Mouse (Mus musculus): ENCODE results near the gene Nkain2. TPM values are rescaled to one million over a fixed set of nuclear protein-coding genes. Genes with fewer than 3 reads are reported as not detected.
"Not testable (repeated sequence)": the region's sequence is repeated elsewhere in the genome, so short reads cannot be mapped to it uniquely, and the experiment has no call there.

Gene Nkain2
- polyA plus RNA-seq, 1 experiment from 2014 or later: 0.45 TPM

DNA sequence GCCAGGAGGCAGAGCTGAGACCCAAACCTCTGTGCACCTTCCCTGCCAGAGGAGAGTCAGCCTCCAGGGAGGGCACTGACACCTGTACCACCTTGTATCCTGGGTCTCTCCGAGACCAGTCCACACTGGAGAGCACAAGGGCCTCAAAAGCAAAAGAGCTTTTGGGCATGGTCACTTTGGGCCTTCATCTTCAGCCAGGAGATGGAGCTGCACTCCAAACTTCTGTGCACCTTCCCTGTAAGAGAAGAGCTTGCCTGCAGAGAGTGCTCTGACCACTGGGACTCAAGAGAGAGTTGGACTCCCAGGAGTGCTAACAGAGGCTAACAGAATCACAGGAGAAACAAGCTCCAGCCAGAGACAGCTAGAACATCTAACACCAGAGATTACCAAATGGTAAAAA is 183.7 kb downstream of the Nkain2 start:
- H3K9me3 ChIP-seq; H3K4me1 ChIP-seq; H3K4me3 ChIP-seq; H3K27ac ChIP-seq; DNase-seq (ENCODE audit: extremely low spot score, low spot score); H3K27me3 ChIP-seq (ENCODE audit: poor library complexity, severe bottlenecking); H3K36me3 ChIP-seq (replicated peaks): not testable (repeated sequence)
- WGBS: 64% methylated on average over 1 of the region's 1 CpGs

DNA sequence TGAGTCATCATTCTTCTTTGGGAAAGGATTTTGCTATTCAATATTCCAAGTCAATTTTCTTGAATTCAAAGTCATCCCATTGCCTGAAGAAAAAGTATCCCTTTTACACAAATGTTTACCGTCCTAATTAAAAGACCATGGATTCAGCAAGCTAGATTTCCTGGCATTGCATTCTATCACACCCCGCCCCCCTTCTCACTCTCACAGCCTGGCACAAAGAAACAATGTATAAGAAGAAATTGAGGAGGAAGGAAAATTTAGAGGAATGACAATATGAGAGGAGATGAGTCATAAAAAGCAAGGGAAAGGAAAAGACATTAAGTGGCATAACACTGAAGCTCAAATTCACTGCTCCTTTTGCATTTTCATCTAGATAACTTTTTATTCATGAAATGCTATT is 193.6 kb downstream of the Nkain2 start:
- no peaks in the 10 kb centered on the region for H3K4me1 ChIP-seq
- no peaks in the 10 kb centered on the region for H3K9me3 ChIP-seq
- H3K27me3 ChIP-seq (ENCODE audit: poor library complexity, severe bottlenecking): no peaks in the 10 kb centered on the region
- H3K27ac ChIP-seq: no peak overlapping the region
- no peak overlapping the region for H3K4me3 ChIP-seq
- H3K36me3 ChIP-seq (replicated peaks): no peaks in the 10 kb centered on the region
- 93% methylated on average over 2 of the region's 2 CpGs for WGBS
- DNase-seq (ENCODE audit: extremely low spot score, low spot score): no peak

DNA sequence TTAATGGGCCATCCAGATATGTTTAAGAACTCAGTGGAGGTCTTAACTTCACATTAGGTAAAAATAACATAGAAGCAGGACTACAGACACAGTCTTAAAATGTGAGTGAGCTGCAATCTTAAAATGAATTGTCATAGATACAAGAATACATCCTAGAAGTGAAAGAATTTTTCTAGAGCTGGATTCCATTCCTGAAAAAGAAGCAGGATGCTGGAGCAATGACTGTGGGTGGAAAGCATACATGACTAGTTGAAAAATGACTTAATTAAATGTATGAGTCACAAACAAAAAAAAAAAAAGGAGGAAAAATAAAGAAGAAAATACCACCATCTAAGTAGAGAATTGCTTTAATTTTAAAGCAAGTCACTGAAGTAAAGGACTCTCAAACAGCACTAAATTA is 205.7 kb downstream of the Nkain2 start:
- no peaks in the 10 kb centered on the region for H3K36me3 ChIP-seq (replicated peaks)
- no peak overlapping the region for H3K4me3 ChIP-seq
- no peaks in the 10 kb centered on the region for H3K9me3 ChIP-seq
- DNase-seq (ENCODE audit: extremely low spot score, low spot score): no peak
- no peaks in the 10 kb centered on the region for H3K27me3 ChIP-seq (ENCODE audit: poor library complexity, severe bottlenecking)
- no peaks in the 10 kb centered on the region for H3K4me1 ChIP-seq
- no peak overlapping the region for H3K27ac ChIP-seq

DNA sequence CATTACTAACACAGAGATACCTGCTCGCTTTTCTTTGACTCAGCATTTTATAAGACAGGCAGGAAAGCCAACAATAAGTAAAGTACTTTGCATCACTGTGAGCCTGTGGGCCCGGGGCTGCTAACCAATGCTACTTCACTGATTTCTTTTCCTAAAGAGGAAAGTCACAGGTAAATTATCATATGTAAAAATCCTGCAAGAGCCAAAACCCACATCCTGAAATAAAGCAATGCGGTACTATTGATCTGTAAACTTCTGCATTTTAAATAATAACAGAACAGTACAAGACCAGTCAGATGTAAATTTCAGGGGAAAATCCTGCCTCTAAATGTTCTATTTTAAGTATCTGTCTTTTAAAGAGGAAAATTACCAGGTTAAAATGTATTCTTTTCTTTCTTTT is 250.0 kb downstream of the Nkain2 start:
- H3K27me3 ChIP-seq (ENCODE audit: poor library complexity, severe bottlenecking): no peaks in the 10 kb centered on the region
- no peak overlapping the region for H3K4me3 ChIP-seq
- no peaks in the 10 kb centered on the region for H3K9me3 ChIP-seq
- H3K4me1 ChIP-seq: no peaks in the 10 kb centered on the region
- no peak overlapping the region for H3K27ac ChIP-seq
- 69% methylated on average over 3 of the region's 3 CpGs for WGBS
- H3K36me3 ChIP-seq (replicated peaks): no peaks in the 10 kb centered on the region
- DNase-seq (ENCODE audit: extremely low spot score, low spot score): no peak

DNA sequence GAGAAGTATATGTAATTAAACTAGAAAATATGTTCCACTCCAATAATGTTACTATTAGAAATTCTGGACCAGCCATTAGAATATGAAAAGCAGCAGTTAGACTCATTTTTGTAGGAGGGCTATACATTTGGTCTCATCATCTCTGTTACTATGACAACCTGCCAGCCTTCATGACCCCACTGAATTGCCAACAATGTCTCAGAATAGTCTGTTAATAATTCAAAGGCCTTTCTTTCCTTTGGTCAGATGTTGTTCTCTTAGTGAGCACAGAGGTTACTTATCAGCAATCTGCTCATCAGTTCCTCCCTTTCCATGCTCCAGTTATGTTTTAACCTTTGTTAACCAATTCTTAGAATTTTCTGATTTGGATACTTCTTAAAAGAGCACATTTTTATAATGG is 251.1 kb downstream of the Nkain2 start:
- Histone ChIP-seq H3K36me3 (replicated peaks) (no peaks in the 10 kb centered on the region), H3K27me3 (ENCODE audit: poor library complexity, severe bottlenecking) (no peaks in the 10 kb centered on the region), H3K27ac (no peak overlapping the region), H3K4me3 (no peak overlapping the region), H3K4me1 (no peaks in the 10 kb centered on the region), H3K9me3 (no peaks in the 10 kb centered on the region)
- no peak for DNase-seq (ENCODE audit: extremely low spot score, low spot score)

DNA sequence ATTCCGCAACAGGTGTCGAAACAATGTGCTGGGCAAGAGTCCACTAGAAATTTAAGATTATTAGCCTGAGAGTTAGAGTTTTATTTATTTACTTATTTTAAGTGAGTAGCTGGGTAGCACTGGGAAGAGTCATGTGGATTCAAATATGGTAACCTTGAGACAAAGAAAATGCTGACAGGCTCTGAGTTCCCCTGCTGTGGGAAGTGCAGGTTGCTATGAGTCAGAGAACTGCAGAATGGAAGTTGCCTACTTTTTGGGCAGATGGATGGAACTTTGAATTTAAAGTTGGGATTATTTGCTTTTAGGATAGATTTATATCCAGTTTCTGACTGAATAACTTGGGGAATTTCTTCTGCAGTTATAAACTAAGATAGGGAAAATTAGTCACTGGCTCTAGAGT is 259.2 kb downstream of the Nkain2 start:
- Histone ChIP-seq H3K27ac (no peak overlapping the region), H3K4me1 (no peaks in the 10 kb centered on the region), H3K4me3 (no peak overlapping the region), H3K9me3 (no peaks in the 10 kb centered on the region), H3K36me3 (replicated peaks) (no peaks in the 10 kb centered on the region), H3K27me3 (ENCODE audit: poor library complexity, severe bottlenecking) (no peaks in the 10 kb centered on the region)
- no peak for DNase-seq (ENCODE audit: extremely low spot score, low spot score)
- WGBS: 91% methylated on average over 2 of the region's 2 CpGs

DNA sequence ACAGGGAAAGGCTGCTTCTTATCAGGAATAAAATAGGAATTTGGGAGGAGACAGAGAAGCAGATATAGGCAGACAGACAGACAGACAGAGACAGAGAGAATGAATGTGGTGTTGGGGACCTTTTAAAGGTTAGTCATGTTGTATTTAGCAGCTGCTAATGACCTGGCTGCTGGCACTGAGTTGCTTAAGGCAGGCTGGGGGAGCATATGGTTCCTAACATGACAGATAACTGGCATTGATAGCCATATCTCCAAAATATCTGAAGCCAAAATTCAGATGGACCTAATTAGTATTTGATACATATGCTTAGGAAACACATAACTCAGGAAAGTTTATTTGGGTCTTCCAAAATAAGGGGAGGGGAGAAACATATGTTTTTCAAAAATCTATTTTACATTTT is 285.8 kb downstream of the Nkain2 start:
- Histone ChIP-seq H3K4me3 (no peak overlapping the region), H3K4me1 (no peaks in the 10 kb centered on the region), H3K27me3 (ENCODE audit: poor library complexity, severe bottlenecking) (no peaks in the 10 kb centered on the region), H3K27ac (no peak overlapping the region), H3K36me3 (replicated peaks) (no peaks in the 10 kb centered on the region), H3K9me3 (no peaks in the 10 kb centered on the region)
- DNase-seq (ENCODE audit: extremely low spot score, low spot score): no peak

DNA sequence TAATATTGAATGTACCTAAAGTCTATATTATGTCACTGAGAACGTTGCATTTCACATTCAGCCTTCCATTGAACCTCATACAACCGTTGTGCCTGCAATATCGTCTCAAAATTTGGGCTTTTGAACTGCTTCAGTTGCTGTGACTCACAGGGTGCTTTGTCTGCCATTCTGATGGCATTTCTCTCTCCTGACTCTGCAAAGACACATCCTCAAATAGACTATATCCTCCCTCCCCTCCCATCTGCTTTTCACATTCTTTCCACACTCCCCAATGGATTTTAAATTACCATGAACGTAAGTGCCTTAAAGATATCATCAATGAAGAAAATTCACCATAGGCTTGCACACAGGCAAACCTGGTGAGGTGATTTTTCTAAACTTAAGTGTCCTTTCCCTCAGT is 287.5 kb downstream of the Nkain2 start:
- H3K27ac ChIP-seq: no peak overlapping the region
- no peaks in the 10 kb centered on the region for H3K27me3 ChIP-seq (ENCODE audit: poor library complexity, severe bottlenecking)
- H3K4me1 ChIP-seq: no peaks in the 10 kb centered on the region
- 85% methylated on average over 4 of the region's 4 CpGs for WGBS
- H3K9me3 ChIP-seq: no peaks in the 10 kb centered on the region
- no peaks in the 10 kb centered on the region for H3K36me3 ChIP-seq (replicated peaks)
- no peak for DNase-seq (ENCODE audit: extremely low spot score, low spot score)
- H3K4me3 ChIP-seq: no peak overlapping the region

DNA sequence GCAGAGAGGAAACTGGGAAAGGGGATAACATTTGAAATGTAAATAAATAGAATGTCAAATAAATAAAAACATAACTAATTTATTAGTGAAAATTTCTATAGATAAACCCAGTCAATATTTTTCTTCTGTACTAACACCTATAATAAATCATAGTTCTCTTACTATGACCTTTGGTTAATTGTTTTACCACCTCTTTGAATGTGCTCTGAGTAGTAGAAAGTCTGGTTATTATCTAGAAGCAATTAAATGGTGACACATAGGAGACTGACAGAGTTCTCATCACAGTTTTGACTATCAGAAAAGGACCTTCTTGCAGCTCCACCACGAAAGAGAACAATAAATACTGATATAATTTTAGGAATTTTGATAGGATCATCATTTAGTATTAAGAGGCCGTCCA is 295.3 kb downstream of the Nkain2 start:
- DNase-seq (ENCODE audit: extremely low spot score, low spot score): no peak
- Histone ChIP-seq H3K36me3 (replicated peaks) (no peaks in the 10 kb centered on the region), H3K27me3 (ENCODE audit: poor library complexity, severe bottlenecking) (no peaks in the 10 kb centered on the region), H3K4me3 (no peak overlapping the region), H3K27ac (no peak overlapping the region), H3K4me1 (no peaks in the 10 kb centered on the region), H3K9me3 (no peaks in the 10 kb centered on the region)
- 84% methylated on average over 2 of the region's 2 CpGs for WGBS

DNA sequence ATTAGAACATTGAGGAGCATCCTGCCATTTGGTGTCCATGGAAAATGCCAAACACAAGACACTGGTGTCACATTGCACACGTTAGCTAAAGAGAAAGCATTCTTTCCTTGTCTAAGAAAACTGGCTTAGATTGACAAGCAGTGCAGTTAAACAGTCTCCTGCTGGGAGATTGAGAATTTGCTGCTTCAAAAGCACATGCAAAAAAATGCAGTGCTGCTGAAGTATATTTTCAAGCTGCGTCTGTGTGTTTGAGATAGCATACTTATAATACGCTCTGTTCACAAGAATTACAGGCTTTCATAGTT is 313.0 kb downstream of the Nkain2 start:
- Histone ChIP-seq H3K4me1 (peaks cover 6% of the 10 kb centered on the region), H3K36me3 (replicated peaks) (no peaks in the 10 kb centered on the region), H3K27ac (no peak overlapping the region), H3K27me3 (ENCODE audit: poor library complexity, severe bottlenecking) (no peaks in the 10 kb centered on the region), H3K9me3 (peaks cover 9% of the 10 kb centered on the region; the same call in 1 of the 2 replicates), H3K4me3 (no peak overlapping the region)
- DNase-seq (ENCODE audit: extremely low spot score, low spot score): no peak
- 44% methylated on average over 3 of the region's 3 CpGs for WGBS

DNA sequence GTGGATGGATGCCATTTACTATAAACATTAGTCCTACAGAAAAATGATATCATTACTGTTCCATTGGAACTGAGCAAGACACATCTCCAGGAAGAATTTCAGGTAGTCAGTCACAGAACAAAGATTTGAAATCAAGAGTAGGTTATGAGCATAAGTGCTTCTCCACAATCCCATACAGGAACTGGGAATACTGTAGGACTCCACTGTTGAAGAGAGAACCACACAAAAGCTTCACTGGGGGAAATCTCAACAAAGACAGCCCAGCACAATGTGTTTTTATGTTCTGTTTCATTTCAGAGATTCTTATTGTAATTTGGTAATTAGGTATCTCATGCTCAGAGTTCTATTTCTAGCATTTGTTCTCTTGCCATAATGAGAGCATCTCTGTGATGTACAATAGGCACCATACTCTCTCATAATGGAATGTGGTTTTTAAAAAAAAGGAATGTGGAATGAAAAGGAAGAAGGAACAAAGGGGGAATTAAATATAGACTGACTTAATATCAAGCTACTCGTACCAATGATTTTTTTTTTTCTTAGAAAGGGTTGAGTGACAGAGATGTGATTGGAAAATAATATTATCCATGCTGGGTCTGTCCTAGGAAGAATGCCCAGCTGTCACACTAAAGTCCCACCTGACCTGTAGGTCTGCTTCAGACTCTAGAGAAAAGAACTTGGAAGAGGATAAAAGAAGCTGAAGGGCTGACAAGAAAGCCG is 313.5 kb downstream of the Nkain2 start:
- Histone ChIP-seq H3K36me3 (replicated peaks) (no peaks in the 10 kb centered on the region), H3K27ac (no peak overlapping the region), H3K4me1 (peaks cover 6% of the 10 kb centered on the region), H3K27me3 (ENCODE audit: poor library complexity, severe bottlenecking) (no peaks in the 10 kb centered on the region), H3K9me3 (peaks cover 9% of the 10 kb centered on the region; the same call in 1 of the 2 replicates), H3K4me3 (no peak overlapping the region)
- WGBS: 34% methylated on average over 2 of the region's 2 CpGs
- no peak for DNase-seq (ENCODE audit: extremely low spot score, low spot score)

DNA sequence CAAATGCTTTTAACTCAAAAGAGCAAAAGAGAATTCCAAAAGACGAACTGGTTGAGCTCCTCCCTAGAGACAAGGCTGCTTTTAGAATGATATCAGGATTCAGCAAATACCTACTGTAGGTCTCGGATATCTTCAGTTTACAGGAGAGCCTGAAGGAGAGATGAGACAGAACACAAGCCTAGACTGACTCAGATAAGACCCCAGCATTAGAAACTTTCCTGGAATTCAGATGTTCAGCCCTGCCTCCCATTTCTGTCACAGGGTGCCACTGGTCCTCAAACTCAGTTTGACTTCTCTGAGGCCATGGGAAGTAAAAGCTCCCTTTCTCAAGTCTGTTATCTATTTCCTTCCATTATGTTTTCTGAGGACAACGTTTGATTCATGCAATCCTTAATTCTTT is 332.6 kb downstream of the Nkain2 start:
- Histone ChIP-seq H3K36me3 (replicated peaks) (no peaks in the 10 kb centered on the region), H3K27ac (no peak overlapping the region), H3K9me3 (no peaks in the 10 kb centered on the region), H3K4me1 (no peaks in the 10 kb centered on the region), H3K27me3 (ENCODE audit: poor library complexity, severe bottlenecking) (no peaks in the 10 kb centered on the region), H3K4me3 (no peak overlapping the region)
- 78% methylated on average over 3 of the region's 3 CpGs for WGBS
- DNase-seq (ENCODE audit: extremely low spot score, low spot score): no peak

DNA sequence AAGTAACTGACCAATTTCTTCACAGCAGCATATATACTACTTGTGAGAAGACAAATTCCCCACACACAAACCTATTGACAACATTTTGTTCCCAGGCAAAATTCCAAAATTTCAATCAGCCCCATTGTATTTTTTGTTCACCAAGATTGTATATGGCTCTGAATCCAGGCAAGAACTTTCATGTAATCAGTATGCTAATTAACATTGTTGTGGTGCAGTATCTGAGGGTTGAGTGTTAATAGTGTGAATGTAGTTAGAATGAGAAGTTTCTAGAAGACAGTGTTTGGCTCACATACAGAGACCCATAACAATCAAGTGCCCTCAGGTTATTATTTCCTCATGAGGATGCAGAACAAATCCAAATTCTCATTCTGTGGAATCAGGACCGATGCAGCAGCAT is 354.2 kb downstream of the Nkain2 start:
- H3K36me3 ChIP-seq (replicated peaks): no peaks in the 10 kb centered on the region
- H3K9me3 ChIP-seq: no peaks in the 10 kb centered on the region
- DNase-seq (ENCODE audit: extremely low spot score, low spot score): no peak
- no peak overlapping the region for H3K4me3 ChIP-seq
- no peak overlapping the region for H3K27ac ChIP-seq
- H3K27me3 ChIP-seq (ENCODE audit: poor library complexity, severe bottlenecking): no peaks in the 10 kb centered on the region
- 84% methylated on average over 1 of the region's 1 CpGs for WGBS
- no peaks in the 10 kb centered on the region for H3K4me1 ChIP-seq

DNA sequence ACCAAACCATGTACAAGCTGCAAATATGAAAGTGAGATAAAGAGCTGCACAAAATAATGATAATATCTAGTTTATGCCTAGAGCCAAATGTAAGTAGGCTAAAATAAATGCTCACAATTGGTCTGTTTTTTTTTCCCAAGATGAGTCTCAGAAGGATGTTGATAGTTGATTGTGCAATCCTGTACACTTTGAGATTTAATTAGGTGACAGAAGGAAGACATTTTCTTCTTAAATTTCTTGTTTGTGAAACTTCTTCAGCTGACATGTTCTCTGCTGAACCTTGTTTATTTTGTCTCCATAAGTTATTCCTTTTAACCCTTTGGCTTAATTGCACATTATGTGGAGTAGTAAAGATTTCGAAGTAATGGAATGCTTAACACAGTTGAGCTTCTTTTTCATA is 379.4 kb downstream of the Nkain2 start:
- Histone ChIP-seq H3K4me3 (no peak overlapping the region), H3K36me3 (replicated peaks) (no peaks in the 10 kb centered on the region), H3K9me3 (no peaks in the 10 kb centered on the region), H3K27me3 (ENCODE audit: poor library complexity, severe bottlenecking) (no peaks in the 10 kb centered on the region), H3K4me1 (no peaks in the 10 kb centered on the region), H3K27ac (no peak overlapping the region)
- WGBS: 91% methylated on average over 1 of the region's 1 CpGs
- no peak for DNase-seq (ENCODE audit: extremely low spot score, low spot score)

All from forebrain, embryonic 10.5 days (tissue).